Mouse (Mus musculus) MEL-GATA-1-ER (cell line): ENCODE measurements around the gene Znhit1.

Source experiments
- DNase-seq: peaks from one replicate; pipeline ENCODE4 v3.0.0-alpha.2; 2012; ENCODE audit warnings: low read depth; ENCODE audit errors: extremely low read depth

Gene Znhit1

GRCm38 (mm10) chr5:136986695-136987137 is 1.1 kb downstream of the Znhit1 start, which contains the start of gene Plod3:
Gene Plod3, plus strand, starts transcription at chr5:136987019.
- DNase-seq: peak; percentile 97

DNA sequence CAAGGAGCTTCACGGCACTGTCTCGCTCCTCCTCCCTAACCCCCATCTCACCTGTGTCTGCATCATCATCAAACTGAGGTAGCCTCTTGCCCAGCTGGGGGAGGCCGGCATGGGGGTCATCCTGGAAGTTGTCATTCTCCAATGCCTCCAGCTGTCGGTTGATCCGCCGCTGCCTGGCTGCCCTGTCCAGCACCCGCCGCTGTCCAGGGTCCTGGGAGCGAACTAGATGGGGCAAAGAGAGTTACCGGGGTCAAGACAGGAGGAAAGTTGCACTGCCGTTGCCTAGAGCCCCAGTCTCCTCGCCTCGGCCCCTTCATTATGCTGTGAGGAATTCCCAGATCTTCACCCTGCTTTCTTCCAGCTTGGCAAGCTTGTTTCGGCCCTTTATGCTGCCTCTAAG is 3.0 kb downstream of the Znhit1 start:
- DNase-seq: no peak

- no peak for DNase-seq
Measured at GRCm38 (mm10) chr5:136982338-136982930, 5.4 kb downstream of the Znhit1 start.

GRCm38 (mm10) chr5:136980974-136981373 is 6.8 kb downstream of the Znhit1 start:
- DNase-seq: peak; percentile 23

DNA sequence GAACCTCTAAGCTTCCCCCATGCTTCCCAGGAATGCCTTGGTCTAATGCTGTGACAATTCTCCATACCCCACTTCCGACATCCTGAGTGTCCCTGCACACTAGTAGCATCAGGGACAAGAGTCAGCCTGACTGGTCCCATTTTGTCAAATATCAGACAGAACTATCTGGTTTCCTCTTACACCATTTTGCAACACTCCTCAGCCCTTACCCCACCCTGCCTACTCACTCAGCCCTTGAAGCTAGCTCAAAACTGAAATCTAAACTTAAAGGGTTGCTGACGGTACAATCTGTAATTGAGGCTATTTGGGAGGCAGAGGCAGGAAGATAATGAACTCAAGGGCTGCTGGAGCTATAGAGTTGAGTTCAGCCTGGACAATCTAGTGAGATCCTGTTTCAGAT is 8.1 kb downstream of the Znhit1 start:
- DNase-seq: no peak

GRCm38 (mm10) chr5:136977769-136978168 is 10.1 kb downstream of the Znhit1 start:
- no peak for DNase-seq

- DNase-seq: no peak
Measured at GRCm38 (mm10) chr5:136973670-136974069, 14.2 kb downstream of the Znhit1 start.

- DNase-seq: no peak
Measured at GRCm38 (mm10) chr5:136970703-136971102, 17.1 kb downstream of the Znhit1 start.

DNA sequence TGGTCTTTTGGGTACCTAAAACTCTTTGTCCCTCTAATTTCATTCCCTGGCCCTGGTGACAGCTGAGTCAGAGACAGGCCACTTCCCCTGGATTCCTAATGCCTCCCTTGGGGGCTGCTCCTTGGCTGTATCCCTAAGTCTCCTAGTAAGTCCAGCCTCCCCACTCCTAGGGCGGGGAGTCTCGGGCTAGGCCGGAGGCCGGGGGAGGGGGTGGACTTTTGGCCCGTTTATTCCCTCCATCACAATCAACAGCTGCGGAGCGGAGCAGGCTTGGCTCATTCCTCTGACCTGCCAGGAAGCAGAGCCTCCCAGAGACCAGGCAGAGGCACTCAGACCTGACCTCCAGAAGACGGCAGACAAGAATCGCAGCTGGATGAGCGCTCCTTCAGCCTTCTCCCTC is 20.2 kb downstream of the Znhit1 start:
- no peak for DNase-seq

- no peak for DNase-seq
Measured at GRCm38 (mm10) chr5:136966861-136967455, 20.9 kb downstream of the Znhit1 start.

GRCm38 (mm10) chr5:136966331-136966730 is 21.5 kb downstream of the Znhit1 start, which contains the start of gene Cldn15:
Gene Cldn15, plus strand, starts transcription at chr5:136966616.
- DNase-seq: no peak

- no peak for DNase-seq
Measured at GRCm38 (mm10) chr5:136965686-136966085, 22.1 kb downstream of the Znhit1 start.

GRCm38 (mm10) chr5:136965210-136965609 is 22.6 kb downstream of the Znhit1 start:
- no peak for DNase-seq

DNA sequence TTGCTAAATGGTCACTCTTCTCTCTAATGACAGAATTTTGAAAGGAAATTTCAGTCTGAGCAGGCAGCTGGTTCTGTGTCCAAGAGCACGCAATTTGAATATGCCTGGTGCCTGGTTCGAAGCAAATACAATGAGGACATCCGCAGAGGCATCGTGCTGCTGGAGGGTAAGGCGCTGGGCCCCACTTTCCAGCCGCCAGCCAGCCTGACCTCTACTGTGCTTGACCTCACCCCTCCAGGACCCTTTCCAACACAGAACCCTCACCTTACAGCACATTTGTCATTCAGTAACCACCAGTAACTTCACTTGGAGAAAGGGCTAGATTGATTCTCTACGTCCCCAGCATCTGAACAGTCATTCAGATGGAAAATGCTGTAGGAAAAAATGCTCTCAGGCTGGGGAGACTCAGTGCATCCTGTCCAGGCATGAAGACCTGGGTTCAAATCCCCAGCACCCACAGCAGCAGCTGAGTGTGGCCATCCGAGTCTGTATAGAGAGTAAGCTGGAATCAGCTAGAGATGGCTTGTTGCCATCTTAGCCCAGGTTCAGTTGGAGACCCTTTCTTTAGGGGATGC is 24.8 kb downstream of the Znhit1 start:
- no peak for DNase-seq

DNA sequence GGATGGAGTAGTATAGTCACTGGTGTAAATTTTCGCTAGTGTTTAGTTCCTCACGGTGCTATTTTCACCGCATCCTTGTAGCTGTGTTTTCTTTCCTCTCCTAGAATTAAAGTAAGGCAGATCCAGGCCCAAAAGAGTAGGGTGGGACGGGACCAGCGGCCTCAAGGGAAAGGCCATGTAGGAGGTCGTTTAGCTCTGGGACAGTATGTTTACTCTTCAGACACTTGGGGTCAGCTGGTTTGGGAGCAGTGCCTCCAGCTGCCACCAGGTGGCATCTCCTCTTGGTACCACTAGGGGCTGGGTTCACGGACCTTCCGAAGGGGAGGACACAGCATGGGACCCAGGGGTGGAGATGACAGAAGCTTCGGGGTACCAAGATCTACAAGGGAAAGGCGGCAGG is 25.3 kb downstream of the Znhit1 start:
- DNase-seq: no peak

GRCm38 (mm10) chr5:136961983-136962461 is 25.8 kb downstream of the Znhit1 start:
- DNase-seq: peak; percentile 83

DNA sequence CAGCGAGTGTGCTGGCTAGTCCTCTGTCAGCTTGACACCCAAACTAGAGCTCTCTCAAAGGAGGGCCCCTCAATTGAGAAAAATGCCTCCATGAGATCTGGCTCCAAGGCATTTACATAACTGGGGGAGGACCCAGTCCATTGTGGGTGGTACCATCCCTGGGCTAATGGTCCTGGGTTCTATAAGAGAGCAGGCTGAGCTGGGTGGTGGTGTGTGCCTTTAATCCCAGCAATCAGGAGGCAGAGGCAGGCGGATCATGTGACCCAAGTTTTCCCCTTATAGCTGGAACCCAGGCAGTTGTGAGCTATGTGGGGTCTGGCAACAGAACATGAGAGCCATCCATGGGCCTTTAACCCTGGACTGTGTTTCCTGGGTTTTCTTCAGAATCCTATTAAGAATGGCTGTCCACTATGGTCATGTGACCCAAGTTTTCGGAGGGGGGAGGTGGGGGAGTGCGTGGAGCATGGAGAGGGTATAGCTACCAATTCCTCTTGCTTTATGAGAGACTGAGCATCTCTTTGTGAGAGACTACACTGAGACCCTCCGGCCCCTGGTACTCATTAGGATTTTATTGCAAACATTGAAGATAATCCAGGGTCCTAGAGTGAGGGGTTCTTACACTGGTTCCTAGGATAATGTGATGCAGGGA is 26.4 kb downstream of the Znhit1 start:
- no peak for DNase-seq

DNA sequence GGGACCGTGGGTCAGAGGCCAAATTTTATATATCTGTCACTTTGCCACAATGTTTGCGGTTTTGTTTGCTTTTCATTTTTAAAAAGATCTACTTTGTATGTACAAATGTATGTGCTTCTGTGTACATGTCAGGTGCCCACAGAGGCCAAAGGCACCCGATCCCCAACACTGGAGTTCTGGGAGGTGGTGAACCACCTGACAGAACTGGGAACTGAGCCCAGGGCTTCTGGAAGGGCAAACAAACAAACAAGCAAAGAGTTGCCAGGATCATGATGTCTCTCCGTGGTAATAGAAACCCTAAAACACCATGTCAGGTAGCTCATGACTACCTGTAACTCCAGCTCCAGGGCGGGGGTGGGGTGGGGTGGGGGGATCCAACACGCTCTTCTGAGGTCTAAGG is 27.8 kb downstream of the Znhit1 start:
- no peak for DNase-seq

DNA sequence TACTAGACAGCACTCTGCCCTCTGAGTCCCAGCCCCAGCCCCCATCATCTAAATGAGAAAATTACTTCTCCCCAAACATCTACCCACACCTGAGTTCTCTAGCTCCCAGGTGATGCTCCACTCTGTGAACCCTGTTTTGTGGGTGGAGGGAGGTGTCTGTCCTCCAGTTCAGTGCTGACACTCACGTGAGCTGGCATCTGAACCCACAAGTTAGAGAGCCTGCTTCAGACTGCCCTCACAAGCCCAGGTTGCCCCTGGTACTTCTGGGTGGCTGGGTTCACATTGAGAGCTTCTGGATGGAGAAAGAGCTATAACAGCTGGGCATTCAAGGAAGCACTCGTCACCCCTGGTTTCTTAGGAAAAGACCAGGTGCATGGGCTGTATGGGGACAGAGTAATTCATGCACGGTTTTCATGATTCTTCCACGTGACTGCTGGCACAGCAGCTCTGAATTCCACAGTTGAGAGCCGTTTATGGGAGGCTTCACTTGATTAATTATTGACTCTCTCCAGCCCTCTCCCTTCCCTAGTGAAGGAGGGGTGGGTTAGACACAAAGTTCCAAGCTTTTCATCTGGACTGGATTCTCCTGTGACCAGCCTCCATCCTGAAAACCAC is 28.7 kb downstream of the Znhit1 start:
- DNase-seq: no peak

- DNase-seq: no peak
Measured at GRCm38 (mm10) chr5:136957250-136957649, 30.6 kb downstream of the Znhit1 start.

- DNase-seq: no peak
Measured at GRCm38 (mm10) chr5:136955622-136956021, 32.2 kb downstream of the Znhit1 start.
